Comparison of ENCODE assay signal across 24 mouse cellular contexts in genomic region chr8:57520186-57520786, GRCm38 (mm10). TPM values are rescaled to one million over a fixed set of nuclear protein-coding genes. Genes with fewer than 3 reads are reported as not detected.
DNase-seq lines count a peak whose midpoint lies in the region; ATAC-seq and TF ChIP-seq lines count a peak whose summit lies in the region.
"Had no signal": no experiment of that assay in that cellular context is flagged by ENCODE, and none has a peak within 500 bp of the region (broad histone marks: within the 10 kb centered on the region; RNA-seq: fewer than 3 reads in every experiment).

No protein-coding gene starts in this region.

- peak overlapping the region; percentile 70 for H3K27ac ChIP-seq in MEL (ENCODE audit: control insufficient read depth, low read depth, low read length)
- H3K27ac ChIP-seq in liver, embryonic 14.5 days: peak overlapping the region; percentile 66
- H3K27ac ChIP-seq in midbrain, embryonic 10.5 days (replicated peaks): no peak overlapping the region
- H3K27ac ChIP-seq: embryonic facial prominence, embryonic 10.5 days; forebrain, embryonic 13.5 days; heart, embryonic 15.5 days; layer of hippocampus, adult 2 months; neural tube, embryonic 12.5 days had no signal

- peaks cover 2 to 7% of the 10 kb centered on the region in 2 experiments for H3K4me1 ChIP-seq in MEL (ENCODE audit: control insufficient read depth in 1 of 2, insufficient read depth in 2 of 2, low read length in 2 of 2)
- peaks cover 4 to 19% of the 10 kb centered on the region in 2 experiments for H3K4me1 ChIP-seq in liver, embryonic 14.5 days (replicated peaks; ENCODE audit: control insufficient read depth in 2 of 2, insufficient read depth in 2 of 2, low read length in 1 of 2)
- no peaks in the 10 kb centered on the region for H3K4me1 ChIP-seq in midbrain, embryonic 10.5 days
- H3K4me1 ChIP-seq: embryonic facial prominence, embryonic 10.5 days; forebrain, embryonic 13.5 days; neural tube, embryonic 12.5 days had no signal

- H3K9me3 ChIP-seq in MEL (replicated peaks; ENCODE audit: insufficient read depth, low read length): no peaks in the 10 kb centered on the region
- H3K9me3 ChIP-seq in liver, embryonic 14.5 days (ENCODE audit: control insufficient read depth, low read length): no peaks in the 10 kb centered on the region
- no peaks in the 10 kb centered on the region for H3K9me3 ChIP-seq in midbrain, embryonic 10.5 days (replicated peaks)
- H3K9me3 ChIP-seq: embryonic facial prominence, embryonic 10.5 days; forebrain, embryonic 13.5 days; heart, embryonic 15.5 days; neural tube, embryonic 12.5 days had no signal

- H3K27me3 ChIP-seq in MEL (ENCODE audit: control insufficient read depth in 1 of 2, insufficient read depth in 2 of 2, low read length in 2 of 2): no peaks in the 10 kb centered on the region
- H3K27me3 ChIP-seq in liver, embryonic 14.5 days (ENCODE audit: control insufficient read depth, insufficient read depth, low read length): no peaks in the 10 kb centered on the region
- no peaks in the 10 kb centered on the region for H3K27me3 ChIP-seq in midbrain, embryonic 10.5 days (ENCODE audit: low read depth, poor library complexity, severe bottlenecking)
- H3K27me3 ChIP-seq: forebrain, embryonic 13.5 days; heart, embryonic 15.5 days; neural tube, embryonic 12.5 days had no signal

- no peak for TF ChIP-seq RAD21 in MEL (IDR thresholded peaks at IDR 0.05; ENCODE audit: low read depth, low read length)

- H3K79me2 ChIP-seq in MEL (ENCODE audit: control insufficient read depth, insufficient read depth, low read length, poor library complexity): no peaks in the 10 kb centered on the region

- ATAC-seq in erythroblast, adult 5-6 weeks (replicated peaks; ENCODE audit: low FRiP score, poor library complexity, severe bottlenecking): peak; percentile 50; the same call in 1 of the 2 replicates
- ATAC-seq in liver, embryonic 14.5 days (ENCODE audit: insufficient read depth): peak; percentile 59; the same call in 1 of the 2 replicates
- ATAC-seq: forebrain, embryonic 13.5 days; hindbrain, embryonic 16.5 days had no signal

- H3K36me3 ChIP-seq in MEL (ENCODE audit: control insufficient read depth in 1 of 2, insufficient read depth in 2 of 2, low read length in 2 of 2): peaks cover 8 to 12% of the 10 kb centered on the region in 2 experiments
- H3K36me3 ChIP-seq in liver, embryonic 14.5 days (replicated peaks; ENCODE audit: control insufficient read depth, insufficient read depth, low read depth): peaks cover 26% of the 10 kb centered on the region
- peaks cover 54% of the 10 kb centered on the region for H3K36me3 ChIP-seq in midbrain, embryonic 10.5 days
- H3K36me3 ChIP-seq: neural tube, embryonic 12.5 days had no signal

- TF ChIP-seq EP300 in MEL (IDR thresholded peaks at IDR 0.05; ENCODE audit: low read depth in 1 of 2, low read length in 2 of 2): peak; percentile 74 to 87
- TF ChIP-seq EP300 in liver, embryonic 14.5 days (IDR thresholded peaks at IDR 0.05; ENCODE audit: low read depth): peak; percentile 82

- DNase-seq in A20 (ENCODE audit: low read depth, low spot score) (peak; percentile 32), MEL (ENCODE audit: low read depth, low spot score) (peak; percentile 81)
- DNase-seq in liver, embryonic 14.5 days (ENCODE audit: low read depth in 3 of 3, low spot score in 3 of 3): no peak
- DNase-seq in midbrain, embryonic 10.5 days (ENCODE audit: low spot score): no peak
- no peak for DNase-seq in kidney, adult 9 months
- DNase-seq in right cerebral cortex, postnatal 10 days (ENCODE audit: low spot score in 2 of 2): no peak
- DNase-seq: adrenal gland, postnatal 36 days; cerebellum, adult 8-10 months; gastrocnemius, postnatal 10 days; heart, adult 18-20 months; heart, postnatal 4 days; kidney, adult 18-20 months; kidney, postnatal 14 days; layer of hippocampus, postnatal 36 days; lung, adult 18-20 months; thymus, postnatal 14 days had no signal

- WGBS in liver, embryonic 14.5 days (ENCODE audit: insufficient replicate concordance): 25% methylated on average over 12 of the region's 12 CpGs
- 91% methylated on average over 12 of the region's 12 CpGs for WGBS in midbrain, embryonic 10.5 days

- peak overlapping the region; percentile 49 for H3K4me2 ChIP-seq in liver, embryonic 14.5 days (ENCODE audit: low read depth)
- H3K4me2 ChIP-seq: forebrain, embryonic 13.5 days; heart, embryonic 15.5 days; midbrain, embryonic 11.5 days; neural tube, embryonic 12.5 days had no signal

- no peak for TF ChIP-seq CTCF in MEL (IDR thresholded peaks at IDR 0.05 in 2 of 3, conservative IDR thresholded peaks at IDR 0.05 in 1 of 3; ENCODE audit: control insufficient read depth in 1 of 3, insufficient read depth in 1 of 3, low read depth in 2 of 3, low read length in 3 of 3, poor library complexity in 1 of 3, severe bottlenecking in 1 of 3)
- TF ChIP-seq CTCF in liver, embryonic 14.5 days (IDR thresholded peaks at IDR 0.05; ENCODE audit: low read depth): no peak

- peak overlapping the region; percentile 39 to 53 for H3K4me3 ChIP-seq in MEL (ENCODE audit: control insufficient read depth in 1 of 2, insufficient read depth in 1 of 2, low read depth in 2 of 2, low read length in 2 of 2)
- peak overlapping the region in 1 of 2 experiments; percentile 14; a peak in 1 of 4 replicates for H3K4me3 ChIP-seq in liver, embryonic 14.5 days (ENCODE audit: insufficient read depth in 1 of 2, low read depth in 2 of 2, low read length in 2 of 2)
- no peak overlapping the region for H3K4me3 ChIP-seq in midbrain, embryonic 10.5 days
- H3K4me3 ChIP-seq: embryonic facial prominence, embryonic 10.5 days; forebrain, embryonic 13.5 days; heart, embryonic 15.5 days; layer of hippocampus, adult 2 months; neural tube, embryonic 12.5 days had no signal

- H3K9ac ChIP-seq in MEL (ENCODE audit: control insufficient read depth, low read depth, low read length, poor library complexity, severe bottlenecking): peak overlapping the region; percentile 54
- peak overlapping the region; percentile 39; the same call in 1 of the 2 replicates for H3K9ac ChIP-seq in liver, embryonic 14.5 days (replicated peaks)
- H3K9ac ChIP-seq: forebrain, embryonic 13.5 days; heart, embryonic 15.5 days; neural tube, embryonic 12.5 days had no signal

- 0 out of 4 replicates have a peak, but pooled peaks of 1 of the 2 experiments have one; percentile 22 for TF ChIP-seq POLR2A in MEL (IDR thresholded peaks at IDR 0.05; ENCODE audit: control insufficient read depth in 1 of 2, insufficient read depth in 1 of 2, low read depth in 1 of 2, low read length in 2 of 2, poor library complexity in 1 of 2)

TF ChIP-seq in MEL, 35 proteins besides CTCF, POLR2A, EP300 and RAD21 (continues in another document):
- TF ChIP-seq GATA1 (IDR thresholded peaks at IDR 0.05; ENCODE audit: low read depth, low read length) (peak; percentile 85), TCF12 (IDR thresholded peaks at IDR 0.05; ENCODE audit: low read depth, low read length) (peak; percentile 78), TAL1 (IDR thresholded peaks at IDR 0.05; ENCODE audit: low read length) (peak; percentile 67), SIN3A (IDR thresholded peaks at IDR 0.05; ENCODE audit: low read length) (peak; percentile 58), MYC (IDR thresholded peaks at IDR 0.05; ENCODE audit: low read depth, low read length) (no peak), NELFE (IDR thresholded peaks at IDR 0.05; ENCODE audit: low read depth, low read length) (no peak), RCOR1 (IDR thresholded peaks at IDR 0.05; ENCODE audit: low read depth, low read length) (no peak), ZMIZ1 (IDR thresholded peaks at IDR 0.05; ENCODE audit: low read depth, low read length) (no peak), ZKSCAN1 (IDR thresholded peaks at IDR 0.05; ENCODE audit: low read depth, low read length) (no peak), TBP (IDR thresholded peaks at IDR 0.05; ENCODE audit: low read depth, low read length) (peak; percentile 14; the same call in 1 of the 2 replicates), E2F4 (IDR thresholded peaks at IDR 0.05; ENCODE audit: borderline replicate concordance, low read depth, low read length) (no peak), CHD2 (IDR thresholded peaks at IDR 0.05; ENCODE audit: low read length) (peak; percentile 18; the same call in 1 of the 2 replicates), USF1 (IDR thresholded peaks at IDR 0.05; ENCODE audit: low read depth, low read length) (no peak), ZC3H11A (IDR thresholded peaks at IDR 0.05; ENCODE audit: low read depth, low read length) (no peak), ZNF384 (IDR thresholded peaks at IDR 0.05; ENCODE audit: low read depth, low read length) (no peak), ELF1 (IDR thresholded peaks at IDR 0.05; ENCODE audit: low read depth, low read length) (no peak), JUND (IDR thresholded peaks at IDR 0.05; ENCODE audit: low read depth, low read length) (no peak), CHD1 (IDR thresholded peaks at IDR 0.05; ENCODE audit: low read depth, low read length) (no peak), POLR2AphosphoS2 (IDR thresholded peaks at IDR 0.05; ENCODE audit: low read length) (no peak), ETS1 (IDR thresholded peaks at IDR 0.05; ENCODE audit: low read depth, low read length) (peak; percentile 71), SMC3 (IDR thresholded peaks at IDR 0.05; ENCODE audit: low read depth, low read length) (no peak)

RNA-seq across cellular contexts. Expression of gene Hmgb2, which starts 8.6 kb away (rescaled TPM):
- total RNA-seq in MEL (2012; rRNA removed): 126 and 160 TPM in 2 replicates
- 100 to 1,000 TPM; 220 to 399 TPM for polyA plus RNA-seq in MEL (2012; ENCODE audit: insufficient read depth in 1 of 2, insufficient read length in 2 of 2, low read depth in 1 of 2, low replicate concordance in 2 of 2, missing spikeins in 1 of 2)
- total RNA-seq in erythroblast, adult 5-6 weeks (2015; ENCODE audit: low replicate concordance): 217 and 220 TPM in 2 replicates
- 219 and 371 TPM in 2 replicates for total RNA-seq in erythroblast, adult 5-6 weeks (2017; ENCODE audit: low replicate concordance)
- polyA plus RNA-seq in liver, embryonic 14.5 days (2012; rRNA removed): 74.6 and 191 TPM in 2 replicates
- polyA plus RNA-seq in liver, embryonic 14.5 days (2014; fragmentation: Nextera tagmentation; extraction: Ambion mirVana): 280 and 300 TPM in 2 replicates
- polyA plus RNA-seq in midbrain, embryonic 10.5 days (2016; fragmentation: Nextera tagmentation; extraction: Ambion mirVana): 599 and 633 TPM in 2 replicates

RNA-seq across cellular contexts. Expression of gene Sap30, which starts 32.6 kb away (rescaled TPM):
- 34.2 and 45.6 TPM in 2 replicates for total RNA-seq in MEL (2012; rRNA removed)
- 10 to 100 TPM in 1 of 2 experiments, not detected in 1; 64.0 TPM for polyA plus RNA-seq in MEL (2012; ENCODE audit: insufficient read depth in 1 of 2, insufficient read length in 2 of 2, low read depth in 1 of 2, low replicate concordance in 2 of 2, missing spikeins in 1 of 2)
- 13.8 and 19.9 TPM in 2 replicates for total RNA-seq in erythroblast, adult 5-6 weeks (2015; ENCODE audit: low replicate concordance)
- total RNA-seq in erythroblast, adult 5-6 weeks (2017; ENCODE audit: low replicate concordance): 13.5 and 35.7 TPM in 2 replicates
- 7.5 and 10.6 TPM in 2 replicates for polyA plus RNA-seq in liver, embryonic 14.5 days (2012; rRNA removed)
- 14.0 and 14.4 TPM in 2 replicates for polyA plus RNA-seq in liver, embryonic 14.5 days (2014; fragmentation: Nextera tagmentation; extraction: Ambion mirVana)
- 78.9 and 86.9 TPM in 2 replicates for polyA plus RNA-seq in midbrain, embryonic 10.5 days (2016; fragmentation: Nextera tagmentation; extraction: Ambion mirVana)

Comparison
In these comparisons a context has a peak if more than half of its experiments do, and no peak if none do; other contexts are left out.
1. DNase-seq: peak in A20 (single experiment) and MEL (single experiment); none in liver, embryonic 14.5 days (0 of 3), midbrain, embryonic 10.5 days (single experiment), kidney, adult 9 months (single experiment) and right cerebral cortex, postnatal 10 days (0 of 2).